Mouse (Mus musculus) left cerebral cortex, postnatal 10 days (tissue): ENCODE data around the gene Dnajc30. TPM values are rescaled to one million over a fixed set of nuclear protein-coding genes. Genes with fewer than 3 reads are reported as not detected.
A peak's percentile ranks its signal among the peaks of the same experiment; 100 is the strongest.
"Not testable (repeated sequence)": the region's sequence is repeated elsewhere in the genome, so short reads cannot be mapped to it uniquely, and the experiment has no call there.

Source experiments
- DNase-seq, 2 experiments: peaks; one replicate each; pipeline ENCODE4 v3.0.0; 2021 to 2022; ENCODE audit warnings: low spot score in 2 of 2, mixed read lengths in 1 of 2; ENCODE audit errors: extremely low spot score in 1 of 2
- intact Hi-C: fragments of 180-260 bp; cut with DNase I; formaldehyde crosslinking; loops from one replicate; pipeline ENCODE4 v1.15.1; 2025
- total RNA-seq, 2 experiments: library from RNA; stranded (reverse); gene quantifications; 2 replicates each; pipeline ENCODE4 v1.2.3; 2021

The Dnajc30 gene
- total RNA-seq, 2 experiments from 2014 or later = 37.5 to 38.1 TPM

GRCm38 (mm10) chr5:135048539-135048938 is 15.5 kb upstream of the Dnajc30 start:
- no peak for DNase-seq
- intact Hi-C loops = no loop called here

- DNase-seq, intact Hi-C loops: not testable (repeated sequence)
Observed at GRCm38 (mm10) chr5:135049268-135049667, 14.7 kb upstream of the Dnajc30 start.

- DNase-seq = no peak
- intact Hi-C loops = no loop called here
Observed at GRCm38 (mm10) chr5:135053356-135053755, 10.6 kb upstream of the Dnajc30 start.

- DNase-seq = no peak
- intact Hi-C loops = loop anchor here (5.0 kb wide), 1 partner anchor 42 kb away; the partner anchor contains the start of gene Stx1a
Observed at GRCm38 (mm10) chr5:135064382-135064766, 372 bp downstream of the Dnajc30 start.

GRCm38 (mm10) chr5:135064909-135065446 is 976 bp downstream of the Dnajc30 start, which contains the start of gene Bud23:
Bud23 (minus strand) TSS chr5:135064959.
- DNase-seq = not testable (repeated sequence)
- intact Hi-C loops = loop anchor here (5.0 kb wide), 1 partner anchor 43 kb away; the partner anchor contains the start of gene Stx1a

GRCm38 (mm10) chr5:135066008-135066407 is 2.0 kb downstream of the Dnajc30 start:
- no peak for DNase-seq
- intact Hi-C loops = no loop called here

GRCm38 (mm10) chr5:135070448-135070847 is 6.4 kb downstream of the Dnajc30 start:
- intact Hi-C loops = no loop called here
- no peak for DNase-seq

- intact Hi-C loops = no loop called here
- no peak for DNase-seq
Observed at GRCm38 (mm10) chr5:135072061-135072460, 8.1 kb downstream of the Dnajc30 start.

GRCm38 (mm10) chr5:135072720-135073119 is 8.7 kb downstream of the Dnajc30 start:
- no peak for DNase-seq
- intact Hi-C loops = no loop called here

GRCm38 (mm10) chr5:135073349-135074150 is 9.5 kb downstream of the Dnajc30 start:
- intact Hi-C loops = no loop called here
- peak in 1 of 2 experiments; percentile 57 for DNase-seq

GRCm38 (mm10) chr5:135075655-135076054 is 11.7 kb downstream of the Dnajc30 start:
- intact Hi-C loops = loop anchor here (5.0 kb wide), 1 partner anchor 58 kb away; no protein-coding TSS in a partner anchor
- DNase-seq = no peak

GRCm38 (mm10) chr5:135076368-135076767 is 12.4 kb downstream of the Dnajc30 start:
- intact Hi-C loops = loop anchor here (5.0 kb wide), 1 partner anchor 59 kb away; no protein-coding TSS in a partner anchor
- DNase-seq = peak in 1 of 2 experiments; percentile 45

- DNase-seq = peak in 1 of 2 experiments; percentile 63
- intact Hi-C loops = loop anchor here (5.0 kb wide), 1 partner anchor 60 kb away; no protein-coding TSS in a partner anchor
Observed at GRCm38 (mm10) chr5:135076931-135077505, 13.0 kb downstream of the Dnajc30 start.

GRCm38 (mm10) chr5:135077564-135078481 is 13.8 kb downstream of the Dnajc30 start, which contains the start of gene Vps37d:
Vps37d (minus strand) TSS chr5:135078266.
- peak; percentile 88 to 94 for DNase-seq
- intact Hi-C loops = loop anchor here (5.0 kb wide), 1 partner anchor 61 kb away; no protein-coding TSS in a partner anchor

- intact Hi-C loops = loop anchor here (5.0 kb wide), 1 partner anchor 61 kb away; no protein-coding TSS in a partner anchor
Observed at GRCm38 (mm10) chr5:135078482-135078810, 14.4 kb downstream of the Dnajc30 start.

GRCm38 (mm10) chr5:135079578-135079977 is 15.6 kb downstream of the Dnajc30 start:
- intact Hi-C loops = loop anchor here (5.0 kb wide), 1 partner anchor 62 kb away; no protein-coding TSS in a partner anchor
- DNase-seq = no peak

More at GRCm38 (mm10) chr5:135078482-135078810, 14.4 kb downstream of the Dnajc30 start:
- no peak for DNase-seq

GRCm38 (mm10) chr5:135080539-135080938 is 16.5 kb downstream of the Dnajc30 start:
- DNase-seq = no peak
- intact Hi-C loops = no loop called here

- intact Hi-C loops = no loop called here
Observed at GRCm38 (mm10) chr5:135086871-135087270, 22.9 kb downstream of the Dnajc30 start.

More at GRCm38 (mm10) chr5:135086871-135087270, 22.9 kb downstream of the Dnajc30 start:
- no peak for DNase-seq
